In genomic region chr11:119249011-119249410, GRCm38 (mm10) we compare ENCODE assay signal across 7 mouse cellular contexts. TPM values are rescaled to one million over a fixed set of nuclear protein-coding genes. Genes with fewer than 3 reads are reported as not detected.
DNase-seq lines count a peak whose midpoint lies in the region; ATAC-seq lines count a peak whose summit lies in the region.

No protein-coding gene starts in this region.

- peak; percentile 43; the same call in 1 of the 2 replicates for ATAC-seq in forebrain, embryonic 14.5 days
- peak; percentile 45; the same call in 1 of the 2 replicates for ATAC-seq in intestine, embryonic 14.5 days (replicated peaks; ENCODE audit: low FRiP score, low TSS enrichment, low read depth)
- peak; percentile 52; the same call in 1 of the 2 replicates for ATAC-seq in liver, embryonic 12.5 days
- peak; percentile 53; the same call in 1 of the 2 replicates for ATAC-seq in neutrophil, adult 5-6 weeks (ENCODE audit: extremely low read depth, insufficient number of reproducible peaks, low FRiP score, poor library complexity, severe bottlenecking)

- H3K27me3 ChIP-seq in forebrain, embryonic 14.5 days (replicated peaks; ENCODE audit: control insufficient read depth, insufficient read depth, low read length), result no peaks in the 10 kb centered on the region
- H3K27me3 ChIP-seq in intestine, embryonic 14.5 days (replicated peaks; ENCODE audit: control insufficient read depth, insufficient read depth, low read length), result no peaks in the 10 kb centered on the region
- 0 out of 2 replicates have a peak, but pooled peaks cover 14% of the 10 kb centered on the region for H3K27me3 ChIP-seq in liver, embryonic 12.5 days (replicated peaks)

- no peaks in the 10 kb centered on the region for H3K36me3 ChIP-seq in forebrain, embryonic 14.5 days (ENCODE audit: control insufficient read depth, insufficient read depth, low read length)
- H3K36me3 ChIP-seq in intestine, embryonic 14.5 days (ENCODE audit: control insufficient read depth, insufficient read depth, low read length), result no peaks in the 10 kb centered on the region
- no peaks in the 10 kb centered on the region for H3K36me3 ChIP-seq in liver, embryonic 12.5 days

- no peaks in the 10 kb centered on the region for H3K9me3 ChIP-seq in forebrain, embryonic 14.5 days (replicated peaks; ENCODE audit: control insufficient read depth, low read length)
- H3K9me3 ChIP-seq in intestine, embryonic 14.5 days (ENCODE audit: control insufficient read depth, low read length), result no peaks in the 10 kb centered on the region
- no peaks in the 10 kb centered on the region for H3K9me3 ChIP-seq in liver, embryonic 12.5 days (replicated peaks)

- 31% methylated on average over 6 of the region's 6 CpGs for WGBS in forebrain, embryonic 14.5 days
- 28% methylated on average over 6 of the region's 6 CpGs for whole genome bisulfite sequencing in intestine, embryonic 14.5 days
- WGBS in liver, embryonic 12.5 days (ENCODE audit: insufficient replicate concordance), result 22% methylated on average over 6 of the region's 6 CpGs

- no peak overlapping the region for H3K4me3 ChIP-seq in forebrain, embryonic 14.5 days (ENCODE audit: low read depth, low read length)
- H3K4me3 ChIP-seq in intestine, embryonic 14.5 days (ENCODE audit: low read depth, low read length), result no peak overlapping the region
- H3K4me3 ChIP-seq in liver, embryonic 12.5 days, result no peak overlapping the region

- no peak overlapping the region for H3K27ac ChIP-seq in forebrain, embryonic 14.5 days (ENCODE audit: low read depth, low read length)
- no peak overlapping the region for H3K27ac ChIP-seq in intestine, embryonic 14.5 days (ENCODE audit: low read depth)
- H3K27ac ChIP-seq in liver, embryonic 12.5 days, result no peak overlapping the region

- no peak overlapping the region for H3K9ac ChIP-seq in forebrain, embryonic 14.5 days (ENCODE audit: low read length)
- H3K9ac ChIP-seq in intestine, embryonic 14.5 days (ENCODE audit: low read length), result no peak overlapping the region
- H3K9ac ChIP-seq in liver, embryonic 12.5 days, result no peak overlapping the region

- no peaks in the 10 kb centered on the region for H3K4me1 ChIP-seq in forebrain, embryonic 14.5 days (ENCODE audit: control insufficient read depth, insufficient read depth, low read length)
- peaks cover 6% of the 10 kb centered on the region; the same call in 1 of the 2 replicates for H3K4me1 ChIP-seq in intestine, embryonic 14.5 days (replicated peaks; ENCODE audit: control insufficient read depth, insufficient read depth, low read length)
- H3K4me1 ChIP-seq in liver, embryonic 12.5 days, result peaks cover 33% of the 10 kb centered on the region

- H3K4me2 ChIP-seq in forebrain, embryonic 14.5 days (ENCODE audit: low read length), result no peak overlapping the region
- no peak overlapping the region for H3K4me2 ChIP-seq in intestine, embryonic 14.5 days (ENCODE audit: low read length)
- no peak overlapping the region for H3K4me2 ChIP-seq in liver, embryonic 12.5 days

- peak; percentile 46 to 58 for DNase-seq in urinary bladder, postnatal 36 days (ENCODE audit: low spot score in 2 of 2)
- no peak for DNase-seq in urinary bladder, postnatal 10 days (ENCODE audit: low spot score)
- peak; percentile 80 for DNase-seq in c-Kit-positive CD71-negative TER-119-negative erythroid progenitor cells, embryonic 14.5 days (ENCODE audit: low read depth)
- peak; percentile 82 for DNase-seq in forebrain, embryonic 14.5 days (ENCODE audit: low spot score)
- DNase-seq in intestine, embryonic 14.5 days (ENCODE audit: low spot score), result peak; percentile 64

RNA-seq across cellular contexts. Expression of gene Gaa, which starts 18.7 kb away (rescaled TPM):
- 28.3 and 45.5 TPM in 2 replicates for polyA plus RNA-seq in forebrain, embryonic 14.5 days (2014; fragmentation: Nextera tagmentation; extraction: Ambion mirVana)
- polyA plus RNA-seq in intestine, embryonic 14.5 days (2014; fragmentation: Nextera tagmentation; extraction: Ambion mirVana), result 57.3 and 62.3 TPM in 2 replicates
- polyA plus RNA-seq in liver, embryonic 12.5 days (2016; fragmentation: Nextera tagmentation; extraction: Ambion mirVana), result 26.4 and 27.3 TPM in 2 replicates
- total RNA-seq in neutrophil, adult 5-6 weeks (2017), result 13.0 and 13.5 TPM in 2 replicates

RNA-seq across cellular contexts. Expression of gene Ccdc40, which starts 20.6 kb away (rescaled TPM):
- polyA plus RNA-seq in forebrain, embryonic 14.5 days (2014; fragmentation: Nextera tagmentation; extraction: Ambion mirVana), result 11.0 and 12.5 TPM in 2 replicates
- 4.0 and 5.1 TPM in 2 replicates for polyA plus RNA-seq in intestine, embryonic 14.5 days (2014; fragmentation: Nextera tagmentation; extraction: Ambion mirVana)
- 1.8 and 2.4 TPM in 2 replicates for polyA plus RNA-seq in liver, embryonic 12.5 days (2016; fragmentation: Nextera tagmentation; extraction: Ambion mirVana)
- not detected in 2 replicates for total RNA-seq in neutrophil, adult 5-6 weeks (2017)

RNA-seq across cellular contexts. Expression of gene Tbc1d16, which starts 20.7 kb away (rescaled TPM):
- polyA plus RNA-seq in forebrain, embryonic 14.5 days (2014; fragmentation: Nextera tagmentation; extraction: Ambion mirVana), result 24.6 and 35.8 TPM in 2 replicates
- 12.2 and 13.0 TPM in 2 replicates for polyA plus RNA-seq in intestine, embryonic 14.5 days (2014; fragmentation: Nextera tagmentation; extraction: Ambion mirVana)
- polyA plus RNA-seq in liver, embryonic 12.5 days (2016; fragmentation: Nextera tagmentation; extraction: Ambion mirVana), result 1.8 and 2.0 TPM in 2 replicates
- total RNA-seq in neutrophil, adult 5-6 weeks (2017), result 0.12 and 0.23 TPM in 2 replicates

RNA-seq across cellular contexts. Expression of gene Eif4a3, which starts 50.9 kb away (rescaled TPM):
- 293 and 315 TPM in 2 replicates for polyA plus RNA-seq in forebrain, embryonic 14.5 days (2014; fragmentation: Nextera tagmentation; extraction: Ambion mirVana)
- 376 and 385 TPM in 2 replicates for polyA plus RNA-seq in intestine, embryonic 14.5 days (2014; fragmentation: Nextera tagmentation; extraction: Ambion mirVana)
- polyA plus RNA-seq in liver, embryonic 12.5 days (2016; fragmentation: Nextera tagmentation; extraction: Ambion mirVana), result 247 and 262 TPM in 2 replicates
- total RNA-seq in neutrophil, adult 5-6 weeks (2017), result 96.0 and 123 TPM in 2 replicates

RNA-seq across cellular contexts. Expression of gene Card14, which starts 58.6 kb away (rescaled TPM):
- 0.09 and 0.15 TPM in 2 replicates for polyA plus RNA-seq in forebrain, embryonic 14.5 days (2014; fragmentation: Nextera tagmentation; extraction: Ambion mirVana)
- 2.8 and 3.2 TPM in 2 replicates for polyA plus RNA-seq in intestine, embryonic 14.5 days (2014; fragmentation: Nextera tagmentation; extraction: Ambion mirVana)
- polyA plus RNA-seq in liver, embryonic 12.5 days (2016; fragmentation: Nextera tagmentation; extraction: Ambion mirVana), result 0.23 and 0.26 TPM in 2 replicates
- 0.12 TPM in 1 of 2 replicates, not detected in the other for total RNA-seq in neutrophil, adult 5-6 weeks (2017)
